Mouse (Mus musculus) embryonic facial prominence, embryonic 11.5 days (tissue): ENCODE measurements at regions not wholly inside any gene's neighbourhood (a gene's known extent, or its start where the extent isn't known, plus 50 kb on each side); places are given as distances from the start of the nearest gene placed in this dataset.

Experiments used
- ATAC-seq: fragments of 200-750 bp; cut with Nextera tagmentation; replicated peaks from 2 replicates; pipeline ENCODE4 v1.8.0; 2017; ENCODE audit warnings: low read depth; ENCODE audit not compliant: insufficient number of reproducible peaks, low FRiP score, low TSS enrichment
- DNase-seq: peaks from one replicate; pipeline ENCODE4 v3.0.0-alpha.2; 2015; ENCODE audit warnings: low spot score
- H3K27ac ChIP-seq: fragments of 300-500 bp; sonication (generic); replicated peaks from 2 replicates; pipeline ENCODE4 v1.5.1; 2014; ENCODE audit warnings: mild to moderate bottlenecking, low read depth, low read length, control low read depth
- H3K27me3 ChIP-seq: fragments of 300-500 bp; sonication (generic); 2 replicates; pipeline ENCODE4 v1.6.1; 2014; ENCODE audit warnings: mild to moderate bottlenecking, low read length, moderate library complexity, mixed read lengths; ENCODE audit not compliant: control insufficient read depth, insufficient read depth
- H3K36me3 ChIP-seq: fragments of 300-500 bp; sonication (generic); replicated peaks from 2 replicates; pipeline ENCODE4 v1.6.1; 2014; ENCODE audit warnings: low read depth, mild to moderate bottlenecking, low read length, moderate library complexity, mixed read lengths; ENCODE audit not compliant: control insufficient read depth, insufficient read depth
- H3K4me1 ChIP-seq: fragments of 300-500 bp; sonication (generic); 2 replicates; pipeline ENCODE4 v1.6.1; 2014; ENCODE audit warnings: low read length, mixed read lengths; ENCODE audit not compliant: control insufficient read depth, insufficient read depth
- H3K4me2 ChIP-seq: fragments of 300-500 bp; sonication (generic); 2 replicates; pipeline ENCODE4 v1.6.1; 2014; ENCODE audit warnings: low read depth, mild to moderate bottlenecking, control low read depth, low read length, moderate library complexity
- H3K4me3 ChIP-seq: fragments of 300-500 bp; sonication (generic); 2 replicates; pipeline ENCODE4 v1.5.1; 2014; ENCODE audit warnings: low read depth, low read length, control low read depth
- H3K9ac ChIP-seq: fragments of 300-500 bp; sonication (generic); replicated peaks from 2 replicates; pipeline ENCODE4 v1.6.1; 2014; ENCODE audit warnings: mild to moderate bottlenecking, control low read depth, low read length
- H3K9me3 ChIP-seq: fragments of 300-500 bp; sonication (generic); replicated peaks from 2 replicates; pipeline ENCODE4 v1.6.1; 2016; ENCODE audit warnings: mild to moderate bottlenecking, low read length, inconsistent platforms, mixed read lengths; ENCODE audit not compliant: control insufficient read depth
- WGBS: fragments of 180-500 bp; shearing (Covaris S2); extraction: QIAGEN DNeasy Blood & Tissue Kit; methylation state at CpG from one replicate; pipeline ENCODE4 v1.1.7; 2014; 5-methylcytosine and 5-hydroxymethylcytosine counted together

DNA sequence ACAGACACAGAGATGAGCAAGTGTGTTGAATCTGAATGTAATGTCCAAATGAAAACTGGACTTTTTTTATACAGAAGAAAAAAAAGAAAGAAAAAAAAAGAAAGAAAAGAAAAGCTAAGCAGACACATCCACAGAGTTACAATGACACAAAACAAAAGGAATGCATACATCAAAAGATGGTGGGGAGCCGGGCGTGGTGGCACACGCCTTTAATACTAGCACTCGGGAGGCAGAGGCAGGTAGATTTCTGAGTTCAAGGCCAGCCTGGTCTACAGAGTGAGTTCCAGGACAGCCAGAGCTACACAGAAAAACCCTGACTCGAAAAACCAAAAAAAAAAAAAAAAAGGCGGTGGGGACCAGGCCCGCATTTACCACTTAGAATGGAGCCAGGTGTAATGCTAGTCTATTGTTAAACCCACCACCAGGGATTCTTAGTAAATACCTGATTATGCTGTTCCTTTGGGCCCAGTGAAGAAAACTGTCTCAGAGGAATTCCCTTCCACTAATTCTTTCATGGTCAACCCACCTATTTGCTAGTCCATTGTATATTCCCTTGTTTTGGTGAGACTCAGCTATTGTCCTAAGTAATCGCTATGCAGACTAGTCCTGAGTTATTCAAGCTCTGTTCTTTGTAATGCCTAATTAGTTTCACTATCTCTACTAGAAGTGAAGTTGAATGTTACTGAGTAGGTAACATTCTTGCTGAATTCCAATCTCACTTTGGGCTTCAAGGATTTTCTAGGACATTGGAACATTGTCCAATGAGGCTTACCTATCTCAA is 99.0 kb upstream of the Cdh9 start:
- DNase-seq, result no peak
- Histone ChIP-seq H3K4me3 (no peak overlapping the region), H3K4me2 (no peak overlapping the region), H3K9ac (no peak overlapping the region), H3K9me3 (no peaks in the 10 kb centered on the region), H3K4me1 (no peaks in the 10 kb centered on the region), H3K36me3 (no peaks in the 10 kb centered on the region), H3K27ac (no peak overlapping the region), H3K27me3 (no peaks in the 10 kb centered on the region)
- 90% methylated on average over 8 of the region's 8 CpGs for WGBS
- no peak for ATAC-seq

- H3K9ac ChIP-seq, result no peak overlapping the region
- no peaks in the 10 kb centered on the region for H3K27me3 ChIP-seq
- DNase-seq, result no peak
- no peaks in the 10 kb centered on the region for H3K4me1 ChIP-seq
- no peak overlapping the region for H3K4me3 ChIP-seq
- 60% methylated on average over 3 of the region's 3 CpGs for WGBS
- H3K36me3 ChIP-seq, result no peaks in the 10 kb centered on the region
- no peak overlapping the region for H3K4me2 ChIP-seq
- ATAC-seq, result no peak
- H3K27ac ChIP-seq, result no peak overlapping the region
- no peaks in the 10 kb centered on the region for H3K9me3 ChIP-seq
Observed at GRCm38 (mm10) chr15:16639631-16640030, 88.9 kb upstream of the Cdh9 start.

DNA sequence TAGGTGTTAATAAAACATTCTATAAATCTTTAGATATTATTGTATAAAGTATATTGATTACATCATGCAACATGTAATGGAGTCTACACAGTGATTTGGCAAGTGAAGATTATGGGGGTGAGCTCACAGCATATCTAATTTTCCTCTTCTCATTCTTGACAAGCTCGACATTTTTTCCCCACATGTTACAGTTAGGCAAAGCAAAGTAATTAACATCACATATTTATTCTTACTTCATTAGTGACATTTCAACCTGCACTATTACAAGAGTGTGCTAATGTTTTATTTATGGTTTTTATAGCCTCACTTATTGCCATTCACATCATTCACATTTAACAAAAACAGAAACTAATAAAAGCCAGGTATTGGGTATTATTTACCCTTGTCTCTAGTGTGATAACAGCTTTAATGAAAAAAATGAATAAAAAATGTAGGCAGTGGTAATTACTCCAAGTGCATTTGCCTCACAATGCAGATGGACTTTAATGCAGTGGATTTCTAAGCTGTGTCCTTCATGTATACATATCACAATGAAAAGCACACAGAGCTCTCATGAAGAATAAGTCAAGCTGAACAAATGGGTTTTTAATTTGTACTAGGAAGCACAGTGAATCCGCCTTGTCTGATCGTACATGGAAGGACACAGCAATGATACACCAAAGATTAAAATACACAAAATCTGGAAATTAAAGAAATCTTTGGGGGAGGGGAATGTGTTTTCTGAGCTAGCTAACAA is 75.5 kb upstream of the Cdh9 start:
- 80% methylated on average over 3 of the region's 3 CpGs for WGBS
- H3K4me2 ChIP-seq, result no peak overlapping the region
- DNase-seq (no peak), ATAC-seq (no peak)
- no peaks in the 10 kb centered on the region for H3K4me1 ChIP-seq
- H3K9ac ChIP-seq, result no peak overlapping the region
- no peaks in the 10 kb centered on the region for H3K36me3 ChIP-seq
- no peaks in the 10 kb centered on the region for H3K9me3 ChIP-seq
- no peaks in the 10 kb centered on the region for H3K27me3 ChIP-seq
- H3K27ac ChIP-seq, result no peak overlapping the region
- no peak overlapping the region for H3K4me3 ChIP-seq

DNA sequence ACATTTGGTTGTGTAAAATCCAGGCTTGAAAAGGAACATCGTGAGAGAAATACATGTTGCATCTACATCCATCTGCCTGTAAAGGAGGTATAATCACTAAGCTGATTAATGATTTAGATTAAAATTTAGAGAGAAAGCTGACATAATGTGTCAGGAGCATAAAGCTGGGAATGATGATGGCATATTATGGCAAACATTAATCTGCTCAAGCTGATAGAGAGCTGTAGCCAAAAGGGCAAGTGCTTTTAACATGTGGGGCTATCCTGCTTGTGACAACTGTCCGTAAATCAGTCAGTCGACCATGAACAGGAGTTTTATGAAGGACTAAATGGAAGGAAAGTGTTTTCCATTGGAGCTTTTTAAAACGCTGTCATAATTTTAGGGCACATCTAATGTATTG is 74.9 kb upstream of the Cdh9 start:
- no peak overlapping the region for H3K27ac ChIP-seq
- no peak overlapping the region for H3K4me3 ChIP-seq
- no peak overlapping the region for H3K4me2 ChIP-seq
- H3K4me1 ChIP-seq, result no peaks in the 10 kb centered on the region
- no peaks in the 10 kb centered on the region for H3K9me3 ChIP-seq
- 83% methylated on average over 4 of the region's 4 CpGs for WGBS
- no peaks in the 10 kb centered on the region for H3K36me3 ChIP-seq
- no peaks in the 10 kb centered on the region for H3K27me3 ChIP-seq
- DNase-seq (no peak), ATAC-seq (no peak)
- H3K9ac ChIP-seq, result no peak overlapping the region

DNA sequence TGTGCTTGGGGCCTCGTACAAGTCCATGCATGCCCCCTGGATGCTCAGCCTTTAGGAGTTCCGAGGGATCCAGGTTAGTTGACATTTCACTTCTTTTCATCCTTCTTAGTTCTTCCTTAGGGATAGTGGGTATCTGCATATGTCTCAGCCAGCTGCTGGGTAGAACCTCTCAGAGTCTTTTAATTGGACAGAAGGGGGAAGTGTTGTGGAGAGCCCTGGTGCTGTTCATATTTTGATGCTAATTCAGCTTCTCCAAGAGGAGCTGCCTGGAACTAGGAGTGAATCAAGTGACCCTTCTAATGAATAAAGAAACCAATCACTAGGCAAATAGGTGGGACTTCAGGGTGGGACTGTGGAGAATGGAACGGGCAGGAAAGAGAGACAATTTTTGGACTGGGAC is 67.3 kb upstream of the Cdh9 start:
- DNase-seq, result no peak
- Histone ChIP-seq H3K4me2 (no peak overlapping the region), H3K4me1 (no peaks in the 10 kb centered on the region), H3K27me3 (no peaks in the 10 kb centered on the region), H3K9ac (no peak overlapping the region), H3K9me3 (no peaks in the 10 kb centered on the region), H3K36me3 (no peaks in the 10 kb centered on the region), H3K27ac (no peak overlapping the region), H3K4me3 (no peak overlapping the region)
- WGBS, result 90% methylated on average over 3 of the region's 3 CpGs
- ATAC-seq, result no peak
